Mouse (Mus musculus) MEL (cell line): ENCODE results near the gene Foxf1. TPM values are rescaled to one million over a fixed set of nuclear protein-coding genes. Genes with fewer than 3 reads are reported as not detected.

Experiments
- DNase-seq: peaks from one replicate; pipeline ENCODE4 v3.0.0; 2011; ENCODE audit warnings: low read depth, low spot score
- H3K27ac ChIP-seq: 2 replicates; pipeline ENCODE4 v1.5.1; 2012; ENCODE audit warnings: low read depth, mild to moderate bottlenecking, control low read depth, low read length, moderate library complexity; ENCODE audit not compliant: control insufficient read depth
- H3K27me3 ChIP-seq, 2 experiments: fragments of 150-350 bp in 1 of 2; sonication (generic) in 1 of 2; 2 replicates each; pipeline ENCODE4 v1.6.1; 2012; ENCODE audit warnings: low read length in 2 of 2, mild to moderate bottlenecking in 2 of 2, improper control_type of control experiment in 1 of 2, moderate library complexity in 1 of 2; ENCODE audit not compliant: insufficient read depth in 2 of 2, control insufficient read depth in 1 of 2
- H3K36me3 ChIP-seq, 2 experiments: 2 replicates each; pipeline ENCODE4 v1.6.1; 2012 to 2014; ENCODE audit warnings: low read length in 2 of 2, improper control_type of control experiment in 1 of 2, inconsistent platforms in 1 of 2, mild to moderate bottlenecking in 1 of 2; ENCODE audit not compliant: insufficient read depth in 2 of 2, control insufficient read depth in 1 of 2
- H3K4me1 ChIP-seq, 2 experiments: fragments of 150-350 bp in 1 of 2; sonication (generic) in 1 of 2; 2 replicates each; pipeline ENCODE4 v1.6.1; 2012; ENCODE audit warnings: low read length in 2 of 2, improper control_type of control experiment in 1 of 2, mild to moderate bottlenecking in 1 of 2; ENCODE audit not compliant: insufficient read depth in 2 of 2, control insufficient read depth in 1 of 2
- H3K4me3 ChIP-seq, 2 experiments: fragments of 150-350 bp in 1 of 2; sonication (generic) in 1 of 2; 2 replicates each; pipeline ENCODE4 v1.5.1; 2012; ENCODE audit warnings: low read depth in 2 of 2, low read length in 2 of 2, mild to moderate bottlenecking in 2 of 2, moderate library complexity in 2 of 2, control low read depth in 1 of 2, improper control_type of control experiment in 1 of 2; ENCODE audit not compliant: control insufficient read depth in 1 of 2, insufficient read depth in 1 of 2
- H3K79me2 ChIP-seq: 2 replicates; pipeline ENCODE4 v1.6.1; 2012; ENCODE audit warnings: mild to moderate bottlenecking, low read length, moderate library complexity; ENCODE audit not compliant: control insufficient read depth, poor library complexity, insufficient read depth
- H3K9ac ChIP-seq: 2 replicates; pipeline ENCODE4 v1.6.1; 2012; ENCODE audit warnings: low read depth, mild to moderate bottlenecking, control low read depth, low read length, moderate library complexity; ENCODE audit not compliant: control insufficient read depth, poor library complexity, severe bottlenecking
- H3K9me3 ChIP-seq: fragments of 150-350 bp; sonication (generic); replicated peaks from 2 replicates; pipeline ENCODE4 v1.6.1; 2012; ENCODE audit warnings: mild to moderate bottlenecking, low read length, improper control_type of control experiment, moderate library complexity; ENCODE audit not compliant: insufficient read depth
- BHLHE40 ChIP-seq: IDR thresholded peaks from 2 replicates; pipeline ENCODE4 v1.6.1; 2012; ENCODE audit warnings: low read depth, mild to moderate bottlenecking, inconsistent platforms, low read length, improper control_type of control experiment, borderline replicate concordance
- CHD2 ChIP-seq: IDR thresholded peaks from 2 replicates; pipeline ENCODE4 v1.6.1; 2011; ENCODE audit warnings: low read length, improper control_type of control experiment
- E2F4 ChIP-seq: IDR thresholded peaks from 2 replicates; pipeline ENCODE4 v1.6.1; 2011; ENCODE audit warnings: low read depth, low read length, improper control_type of control experiment, borderline replicate concordance
- ELF1 ChIP-seq: IDR thresholded peaks from 2 replicates; pipeline ENCODE4 v1.6.1; 2014; ENCODE audit warnings: low read depth, mild to moderate bottlenecking, inconsistent platforms, low read length, improper control_type of control experiment, moderate library complexity
- ETS1 ChIP-seq: IDR thresholded peaks from 2 replicates; pipeline ENCODE4 v1.6.1; 2012; ENCODE audit warnings: low read depth, mild to moderate bottlenecking, inconsistent platforms, low read length, improper control_type of control experiment, moderate library complexity
- GATA1 ChIP-seq: IDR thresholded peaks from 2 replicates; pipeline ENCODE4 v1.6.1; 2011; ENCODE audit warnings: low read depth, low read length, improper control_type of control experiment
- HCFC1 ChIP-seq: IDR thresholded peaks from 2 replicates; pipeline ENCODE4 v1.6.1; 2012; ENCODE audit warnings: low read depth, mild to moderate bottlenecking, inconsistent platforms, low read length, improper control_type of control experiment, moderate library complexity
- KAT2A ChIP-seq: conservative IDR thresholded peaks from 2 replicates; pipeline ENCODE4 v1.6.1; 2012; ENCODE audit warnings: low read depth, low read length, improper control_type of control experiment, inconsistent platforms
- MAFK ChIP-seq: IDR thresholded peaks from 2 replicates; pipeline ENCODE4 v1.6.1; 2011; ENCODE audit warnings: low read depth, mild to moderate bottlenecking, low read length, improper control_type of control experiment, borderline replicate concordance
- MEF2A ChIP-seq: IDR thresholded peaks from 2 replicates; pipeline ENCODE4 v1.6.1; 2014; ENCODE audit warnings: low read depth, mild to moderate bottlenecking, inconsistent platforms, low read length, improper control_type of control experiment; ENCODE audit not compliant: poor library complexity, insufficient replicate concordance, severe bottlenecking; ENCODE audit errors: extremely low read depth
- MXI1 ChIP-seq: IDR thresholded peaks from 2 replicates; pipeline ENCODE4 v1.6.1; 2011; ENCODE audit warnings: mild to moderate bottlenecking, low read depth, low read length, improper control_type of control experiment
- NELFE ChIP-seq: IDR thresholded peaks from 2 replicates; pipeline ENCODE4 v1.6.1; 2011; ENCODE audit warnings: low read depth, low read length, improper control_type of control experiment
- NRF1 ChIP-seq: IDR thresholded peaks from 2 replicates; pipeline ENCODE4 v1.6.1; 2014; ENCODE audit warnings: low read depth, mild to moderate bottlenecking, inconsistent platforms, low read length, improper control_type of control experiment, moderate library complexity; ENCODE audit not compliant: poor library complexity, insufficient read depth, severe bottlenecking
- POLR2A ChIP-seq, 2 experiments: IDR thresholded peaks; 2 replicates each; pipeline ENCODE4 v1.6.1; 2011 to 2012; ENCODE audit warnings: low read length in 2 of 2, mild to moderate bottlenecking in 2 of 2, control low read depth in 1 of 2, improper control_type of control experiment in 1 of 2, low read depth in 1 of 2, moderate library complexity in 1 of 2; ENCODE audit not compliant: control insufficient read depth in 1 of 2, insufficient read depth in 1 of 2, poor library complexity in 1 of 2
- POLR2AphosphoS2 ChIP-seq: IDR thresholded peaks from 2 replicates; pipeline ENCODE4 v1.6.1; 2011; ENCODE audit warnings: low read length, improper control_type of control experiment
- POLR2AphosphoS5 ChIP-seq: IDR thresholded peaks from 2 replicates; pipeline ENCODE4 v1.6.1; 2012; ENCODE audit warnings: low read depth, borderline replicate concordance, mild to moderate bottlenecking, inconsistent platforms, low read length, moderate library complexity, mixed read lengths
- RAD21 ChIP-seq: IDR thresholded peaks from 2 replicates; pipeline ENCODE4 v1.6.1; 2011; ENCODE audit warnings: mild to moderate bottlenecking, low read depth, low read length, improper control_type of control experiment
- RCOR1 ChIP-seq: IDR thresholded peaks from 2 replicates; pipeline ENCODE4 v1.6.1; 2012; ENCODE audit warnings: low read depth, mild to moderate bottlenecking, inconsistent platforms, low read length, improper control_type of control experiment
- SIN3A ChIP-seq: IDR thresholded peaks from 2 replicates; pipeline ENCODE4 v1.6.1; 2012; ENCODE audit warnings: low read length, improper control_type of control experiment, inconsistent platforms
- ZC3H11A ChIP-seq: IDR thresholded peaks from 2 replicates; pipeline ENCODE4 v1.6.1; 2012; ENCODE audit warnings: low read depth, mild to moderate bottlenecking, inconsistent platforms, low read length, improper control_type of control experiment
- ZKSCAN1 ChIP-seq: IDR thresholded peaks from 2 replicates; pipeline ENCODE4 v1.6.1; 2012; ENCODE audit warnings: low read depth, mild to moderate bottlenecking, inconsistent platforms, low read length, improper control_type of control experiment, moderate library complexity
- ZNF384 ChIP-seq: IDR thresholded peaks from 2 replicates; pipeline ENCODE4 v1.6.1; 2012; ENCODE audit warnings: low read depth, mild to moderate bottlenecking, inconsistent platforms, low read length, improper control_type of control experiment
- polyA plus RNA-seq, 2 experiments: library from polyadenylated mRNA; stranded (reverse) in 1 of 2; unstranded in 1 of 2; fragments of >175 nt in 1 of 2; fragments of >200 nt in 1 of 2; gene quantifications; 2 replicates each; pipeline versions ENCODE4 v1.2.1 to v1.2.4; 2012; ENCODE audit warnings: low replicate concordance in 2 of 2, low read depth in 1 of 2; ENCODE audit not compliant: insufficient read length in 2 of 2, insufficient read depth in 1 of 2, missing spikeins in 1 of 2
- total RNA-seq: library from RNA; depleted of rRNA; stranded (reverse); fragments of 300-350 nt; gene quantifications from 2 replicates; pipeline ENCODE4 v1.2.3, GENCODE M21; 2012

The Foxf1 gene
- total and polyA plus RNA-seq, 3 experiments, result not detected

DNA sequence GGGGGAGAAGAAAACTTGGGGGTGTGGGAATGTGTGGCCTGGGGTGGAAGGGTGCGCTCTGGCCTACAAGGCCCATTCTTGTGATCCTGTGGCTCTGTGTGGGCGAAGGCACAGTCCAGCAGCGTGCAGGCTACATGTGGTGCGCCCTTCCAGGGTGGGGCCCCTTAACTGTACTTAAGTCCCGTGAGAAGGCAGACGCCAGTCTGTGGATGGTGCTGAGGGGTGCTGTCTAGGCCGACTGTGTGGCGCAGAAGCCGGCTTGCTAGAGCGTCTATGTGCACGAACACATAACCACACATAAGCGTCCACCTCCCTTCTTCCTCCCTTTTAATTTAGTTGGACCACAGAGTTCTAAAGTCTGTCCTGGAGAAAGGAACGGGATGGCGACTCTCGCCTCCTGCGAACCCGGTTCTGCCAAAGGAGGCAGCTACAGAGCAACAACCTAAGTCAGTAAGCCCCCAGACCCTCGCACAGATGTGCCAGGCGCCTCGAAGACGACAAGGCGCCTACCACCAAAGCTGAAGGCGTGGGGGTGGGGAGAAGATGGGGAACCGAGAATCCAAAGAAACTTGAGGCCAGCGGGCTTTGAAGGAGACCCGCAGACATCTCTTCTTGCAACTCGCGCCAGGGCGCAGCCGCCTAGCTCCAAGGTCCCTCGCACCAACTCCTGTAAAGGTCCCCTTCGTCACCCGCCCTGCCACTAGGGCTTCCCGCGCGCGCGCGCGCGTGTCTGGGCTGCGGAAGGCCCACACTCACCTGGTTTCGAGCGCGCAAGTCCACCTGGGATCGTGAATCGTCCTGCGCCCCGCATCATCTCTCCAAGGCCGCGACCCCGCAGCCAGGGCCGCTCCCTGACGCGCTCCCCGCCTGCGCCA is 1.7 kb upstream of the Foxf1 start:
- Histone ChIP-seq H3K4me3 (no peak overlapping the region), H3K79me2 (no peaks in the 10 kb centered on the region), H3K9me3 (no peaks in the 10 kb centered on the region), H3K27me3 (no peaks in the 10 kb centered on the region), H3K9ac (no peak overlapping the region), H3K4me1 (no peaks in the 10 kb centered on the region), H3K27ac (no peak overlapping the region), H3K36me3 (no peaks in the 10 kb centered on the region)
- TF ChIP-seq KAT2A, result no peak
- no peak for TF ChIP-seq MEF2A
- no peak for TF ChIP-seq ETS1
- TF ChIP-seq SIN3A, result no peak
- no peak for TF ChIP-seq POLR2A (IDR thresholded peaks at IDR 0.05; ENCODE audit: control insufficient read depth in 1 of 2, insufficient read depth in 1 of 2, low read depth in 1 of 2, low read length in 2 of 2, poor library complexity in 1 of 2)
- no peak for TF ChIP-seq MAFK
- no peak for TF ChIP-seq POLR2AphosphoS2
- no peak for TF ChIP-seq CHD2
- no peak for TF ChIP-seq ZNF384
- TF ChIP-seq POLR2AphosphoS5, result no peak
- no peak for TF ChIP-seq MXI1
- TF ChIP-seq HCFC1, result no peak
- TF ChIP-seq BHLHE40, result no peak
- no peak for TF ChIP-seq RCOR1
- no peak for TF ChIP-seq ZC3H11A
- no peak for TF ChIP-seq RAD21
- TF ChIP-seq GATA1, result no peak
- TF ChIP-seq ELF1, result no peak
- DNase-seq, result no peak

DNA sequence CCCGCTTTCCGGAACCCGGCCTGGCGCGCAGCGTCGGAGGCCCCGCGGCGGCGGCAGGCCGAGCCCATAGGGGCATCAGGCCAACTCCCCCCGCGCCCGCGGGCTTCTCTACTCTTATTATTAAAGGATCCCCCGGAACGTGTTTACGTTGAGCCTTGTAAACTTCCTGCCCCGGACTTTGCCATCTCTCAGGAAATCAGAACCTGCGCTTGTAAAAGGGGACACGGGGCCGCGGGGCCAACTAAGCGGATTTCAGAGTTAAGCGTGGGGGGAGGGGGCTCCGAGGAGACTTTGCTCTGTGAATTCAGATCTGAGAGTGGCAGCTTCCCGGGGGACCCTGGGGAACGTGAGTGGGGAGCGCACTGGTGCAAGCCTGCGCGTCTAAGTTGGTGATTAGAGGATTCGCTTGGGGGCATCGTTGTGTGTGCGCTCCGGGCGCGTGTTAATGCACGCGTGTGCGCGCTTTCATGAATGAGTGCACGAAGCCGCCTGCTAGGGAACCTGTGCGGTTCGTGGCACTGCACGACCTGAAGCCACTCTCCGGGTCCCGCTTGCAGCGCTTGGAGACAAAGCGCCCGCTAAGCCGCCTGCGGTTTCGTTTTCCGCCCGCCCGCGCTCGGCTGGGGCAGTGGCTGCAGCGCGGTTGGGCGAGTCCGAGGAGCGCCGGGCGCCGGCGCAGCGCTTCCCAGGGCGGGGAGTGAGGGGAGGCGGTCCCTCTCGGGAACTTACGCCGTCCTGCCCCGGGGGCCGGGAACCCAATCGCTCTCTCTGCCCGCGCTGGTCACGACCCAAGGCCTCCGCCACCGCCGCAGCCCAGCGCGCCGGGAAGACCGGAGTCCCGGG is 872 bp upstream of the Foxf1 start:
- Histone ChIP-seq H3K9ac (no peak overlapping the region), H3K4me3 (no peak overlapping the region)
- DNase-seq, result no peak
- TF ChIP-seq ZKSCAN1 (no peak), NELFE (no peak), RAD21 (no peak), NRF1 (no peak), E2F4 (no peak)
- TF ChIP-seq, all 39 proteins: peak for 0
- Histone ChIP-seq H3K36me3 (no peaks in the 10 kb centered on the region), H3K27ac (no peak overlapping the region), H3K4me1 (no peaks in the 10 kb centered on the region), H3K9me3 (no peaks in the 10 kb centered on the region), H3K27me3 (no peaks in the 10 kb centered on the region), H3K79me2 (no peaks in the 10 kb centered on the region)
